Comparison of ENCODE assay signal across 23 mouse cellular contexts in genomic region chr2:63246091-63246612, GRCm38 (mm10).
DNase-seq lines count a peak whose midpoint lies in the region; ATAC-seq and TF ChIP-seq lines count a peak whose summit lies in the region.
"Had no signal": no experiment of that assay in that cellular context is flagged by ENCODE, and none has a peak within 500 bp of the region (broad histone marks: within the 10 kb centered on the region; RNA-seq: fewer than 3 reads in every experiment).

No protein-coding gene starts in this region.

- no peak overlapping the region for H3K4me2 ChIP-seq in embryonic facial prominence, embryonic 14.5 days (ENCODE audit: low read depth, low read length)
- H3K4me2 ChIP-seq in forebrain, embryonic 16.5 days (ENCODE audit: low read length) = no peak overlapping the region
- H3K4me2 ChIP-seq in forebrain, postnatal 0 days (ENCODE audit: low read depth) = no peak overlapping the region
- H3K4me2 ChIP-seq in stomach, postnatal 0 days (replicated peaks; ENCODE audit: low read depth) = no peak overlapping the region
- H3K4me2 ChIP-seq: embryonic facial prominence, embryonic 15.5 days; hindbrain, embryonic 15.5 days had no signal

- DNase-seq in embryonic facial prominence, embryonic 14.5 days (ENCODE audit: low spot score) = peak; percentile 1
- DNase-seq in embryonic facial prominence, embryonic 10.5 days (ENCODE audit: low spot score) = no peak
- DNase-seq in forebrain, postnatal 0 days = no peak
- peak; percentile 1 for DNase-seq in layer of hippocampus, adult 9-10 months (ENCODE audit: low spot score)
- no peak for DNase-seq in layer of hippocampus, adult 11-12 months (ENCODE audit: low spot score)
- peak; percentile 23 for DNase-seq in brain, embryonic 14.5 days (ENCODE audit: low read depth)
- DNase-seq in stomach, postnatal 0 days (ENCODE audit: low spot score) = no peak
- DNase-seq: adrenal gland, postnatal 10 days; B cell, adult 2 months; cerebellum, adult 18-20 months; cerebellum, adult 9-11 months; cerebellum, postnatal 36 days; gastrocnemius, postnatal 10 days; heart, adult 18-20 months; heart, postnatal 10 days had no signal

- H3K27ac ChIP-seq in embryonic facial prominence, embryonic 14.5 days (replicated peaks; ENCODE audit: low read depth, low read length) = no peak overlapping the region
- H3K27ac ChIP-seq in embryonic facial prominence, embryonic 10.5 days (replicated peaks) = no peak overlapping the region
- H3K27ac ChIP-seq in forebrain, embryonic 16.5 days (ENCODE audit: low read length) = no peak overlapping the region
- no peak overlapping the region for H3K27ac ChIP-seq in forebrain, postnatal 0 days (ENCODE audit: low read depth, low read length)
- H3K27ac ChIP-seq in stomach, postnatal 0 days (replicated peaks) = no peak overlapping the region
- H3K27ac ChIP-seq: embryonic facial prominence, embryonic 15.5 days; heart, embryonic 10.5 days; hindbrain, embryonic 15.5 days had no signal

- TF ChIP-seq POLR2A in brain, embryonic 14.5 days (IDR thresholded peaks at IDR 0.05; ENCODE audit: borderline replicate concordance, extremely low read depth, insufficient read depth, insufficient read length, poor library complexity, severe bottlenecking) = no peak

- no peak; the same call in 1 of the 2 replicates for ATAC-seq in embryonic facial prominence, embryonic 14.5 days (ENCODE audit: low read depth)
- peak; percentile 54; the same call in 1 of the 2 replicates for ATAC-seq in forebrain, embryonic 16.5 days
- no peak for ATAC-seq in forebrain, postnatal 0 days
- no peak for ATAC-seq in stomach, postnatal 0 days (ENCODE audit: low FRiP score, low TSS enrichment)
- ATAC-seq: CD4-positive, CD25-positive, alpha-beta regulatory T cell, adult 4 months; intestine, embryonic 16.5 days had no signal

- no peak for TF ChIP-seq CTCF in forebrain, postnatal 0 days (IDR thresholded peaks at IDR 0.05; ENCODE audit: low read depth)
- no peak for TF ChIP-seq CTCF in brain, embryonic 14.5 days (IDR thresholded peaks at IDR 0.05; ENCODE audit: borderline replicate concordance, extremely low read depth, insufficient read depth, insufficient read length)
- TF ChIP-seq CTCF in stomach, postnatal 0 days (IDR thresholded peaks at IDR 0.05; ENCODE audit: low read depth) = no peak

- H3K9me3 ChIP-seq in embryonic facial prominence, embryonic 14.5 days (ENCODE audit: control insufficient read depth, low read length) = no peaks in the 10 kb centered on the region
- no peaks in the 10 kb centered on the region for H3K9me3 ChIP-seq in embryonic facial prominence, embryonic 10.5 days
- no peaks in the 10 kb centered on the region for H3K9me3 ChIP-seq in forebrain, embryonic 16.5 days (ENCODE audit: control insufficient read depth, low read length)
- H3K9me3 ChIP-seq in forebrain, postnatal 0 days (ENCODE audit: low read length) = 0 out of 2 replicates have a peak, but pooled peaks cover 3% of the 10 kb centered on the region
- no peaks in the 10 kb centered on the region for H3K9me3 ChIP-seq in stomach, postnatal 0 days (ENCODE audit: control insufficient read depth, low read length)
- H3K9me3 ChIP-seq: embryonic facial prominence, embryonic 15.5 days; G1E; heart, embryonic 10.5 days; hindbrain, embryonic 15.5 days had no signal

- TF ChIP-seq EP300 in stomach, postnatal 0 days (optimal IDR thresholded peaks at IDR 0.05) = no peak

- no peaks in the 10 kb centered on the region for H3K27me3 ChIP-seq in embryonic facial prominence, embryonic 14.5 days (replicated peaks; ENCODE audit: control insufficient read depth, insufficient read depth, low read length)
- no peaks in the 10 kb centered on the region for H3K27me3 ChIP-seq in embryonic facial prominence, embryonic 10.5 days (replicated peaks; ENCODE audit: low read depth, poor library complexity, severe bottlenecking)
- no peaks in the 10 kb centered on the region for H3K27me3 ChIP-seq in forebrain, embryonic 16.5 days (replicated peaks; ENCODE audit: control insufficient read depth, insufficient read depth, low read length)
- no peaks in the 10 kb centered on the region for H3K27me3 ChIP-seq in forebrain, postnatal 0 days (ENCODE audit: insufficient read depth, low read length)
- no peaks in the 10 kb centered on the region for H3K27me3 ChIP-seq in stomach, postnatal 0 days (ENCODE audit: control insufficient read depth, insufficient read depth, low read length)
- H3K27me3 ChIP-seq: embryonic facial prominence, embryonic 15.5 days; hindbrain, embryonic 15.5 days had no signal

- H3K36me3 ChIP-seq in embryonic facial prominence, embryonic 14.5 days (ENCODE audit: control insufficient read depth, insufficient read depth, low read length) = no peaks in the 10 kb centered on the region
- no peaks in the 10 kb centered on the region for H3K36me3 ChIP-seq in embryonic facial prominence, embryonic 10.5 days (replicated peaks)
- no peaks in the 10 kb centered on the region for H3K36me3 ChIP-seq in forebrain, embryonic 16.5 days (ENCODE audit: control insufficient read depth, insufficient read depth)
- H3K36me3 ChIP-seq in forebrain, postnatal 0 days (ENCODE audit: insufficient read depth) = no peaks in the 10 kb centered on the region
- no peaks in the 10 kb centered on the region for H3K36me3 ChIP-seq in stomach, postnatal 0 days (ENCODE audit: control insufficient read depth, insufficient read depth, low read length)
- H3K36me3 ChIP-seq: embryonic facial prominence, embryonic 15.5 days; G1E; heart, embryonic 10.5 days; hindbrain, embryonic 15.5 days had no signal

- no peak overlapping the region for H3K9ac ChIP-seq in embryonic facial prominence, embryonic 14.5 days (ENCODE audit: low read depth, low read length)
- H3K9ac ChIP-seq in forebrain, embryonic 16.5 days (replicated peaks; ENCODE audit: low read depth, low read length) = no peak overlapping the region
- H3K9ac ChIP-seq in forebrain, postnatal 0 days = no peak overlapping the region
- no peak overlapping the region for H3K9ac ChIP-seq in stomach, postnatal 0 days (ENCODE audit: low read length)
- H3K9ac ChIP-seq: embryonic facial prominence, embryonic 15.5 days; hindbrain, embryonic 15.5 days had no signal

- no peaks in the 10 kb centered on the region for H3K4me1 ChIP-seq in embryonic facial prominence, embryonic 14.5 days (ENCODE audit: control insufficient read depth, insufficient read depth, low read length)
- no peaks in the 10 kb centered on the region for H3K4me1 ChIP-seq in embryonic facial prominence, embryonic 10.5 days
- no peaks in the 10 kb centered on the region for H3K4me1 ChIP-seq in forebrain, embryonic 16.5 days (replicated peaks; ENCODE audit: control insufficient read depth, insufficient read depth, low read length)
- H3K4me1 ChIP-seq in forebrain, postnatal 0 days (ENCODE audit: insufficient read depth) = no peaks in the 10 kb centered on the region
- H3K4me1 ChIP-seq in stomach, postnatal 0 days (replicated peaks; ENCODE audit: control insufficient read depth, insufficient read depth) = no peaks in the 10 kb centered on the region
- H3K4me1 ChIP-seq: embryonic facial prominence, embryonic 15.5 days; heart, embryonic 10.5 days; hindbrain, embryonic 15.5 days had no signal

- 77% methylated on average over 4 of the region's 4 CpGs for WGBS in embryonic facial prominence, embryonic 14.5 days
- WGBS in embryonic facial prominence, embryonic 10.5 days = 80% methylated on average over 4 of the region's 4 CpGs
- 23% methylated on average over 4 of the region's 4 CpGs for WGBS in forebrain, embryonic 16.5 days
- WGBS in forebrain, postnatal 0 days = 22% methylated on average over 4 of the region's 4 CpGs
- whole genome bisulfite sequencing in stomach, postnatal 0 days = 88% methylated on average over 4 of the region's 4 CpGs

- no peak overlapping the region for H3K4me3 ChIP-seq in embryonic facial prominence, embryonic 14.5 days (ENCODE audit: low read depth, low read length)
- no peak overlapping the region for H3K4me3 ChIP-seq in embryonic facial prominence, embryonic 10.5 days
- no peak overlapping the region for H3K4me3 ChIP-seq in forebrain, embryonic 16.5 days (replicated peaks; ENCODE audit: low read length)
- no peak overlapping the region for H3K4me3 ChIP-seq in forebrain, postnatal 0 days (ENCODE audit: low read depth, low read length)
- no peak overlapping the region for H3K4me3 ChIP-seq in stomach, postnatal 0 days (ENCODE audit: low read depth, low read length)
- H3K4me3 ChIP-seq: embryonic facial prominence, embryonic 15.5 days; erythroblast, embryonic 14.5 days; heart, embryonic 10.5 days; hindbrain, embryonic 15.5 days had no signal

Comparison
In these comparisons a context has a peak if more than half of its experiments do, and no peak if none do; other contexts are left out.
1. DNase-seq: peak in embryonic facial prominence, embryonic 14.5 days (single experiment), layer of hippocampus, adult 9-10 months (single experiment) and brain, embryonic 14.5 days (single experiment); none in embryonic facial prominence, embryonic 10.5 days (single experiment), forebrain, postnatal 0 days (single experiment), layer of hippocampus, adult 11-12 months (single experiment) and stomach, postnatal 0 days (single experiment).